Mouse (Mus musculus): ENCODE measurements around the gene S100a7a. TPM values are rescaled to one million over a fixed set of nuclear protein-coding genes. Genes with fewer than 3 reads are reported as not detected.

S100a7a gene
- polyA plus RNA-seq, 1 experiment, result not detected

DNA sequence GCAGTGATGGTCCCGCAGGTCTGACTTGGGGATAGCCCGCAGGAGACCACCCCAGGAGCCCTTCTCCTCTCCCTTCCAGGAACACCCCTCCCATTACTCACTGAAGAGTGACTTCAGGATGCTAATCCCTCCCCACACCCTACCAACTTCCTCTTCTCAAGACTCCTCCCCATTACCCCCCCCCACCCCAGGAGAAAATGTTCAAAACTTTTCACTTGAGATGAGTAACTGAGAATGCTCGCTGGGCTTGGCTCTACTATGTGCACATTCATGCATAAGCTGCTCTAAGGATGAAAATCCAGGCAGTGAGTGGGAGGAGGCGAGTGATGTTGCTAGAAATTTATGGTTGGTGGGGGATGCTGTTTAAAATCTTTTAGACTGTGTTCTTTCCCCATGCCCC is 41.8 kb upstream of the S100a7a start:
- no peak overlapping the region for H3K4me3 ChIP-seq (replicated peaks; ENCODE audit: control insufficient read depth, low read depth, low read length)
- H3K27ac ChIP-seq (ENCODE audit: control insufficient read depth, insufficient read depth, low read depth, low read length, poor library complexity), result peak overlapping the region; percentile 72
- H3K4me1 ChIP-seq (ENCODE audit: control insufficient read depth, insufficient read depth, low read length), result peaks cover 5% of the 10 kb centered on the region
- 16% methylated on average over 4 of the region's 4 CpGs for WGBS
- TF ChIP-seq CTCF (IDR thresholded peaks at IDR 0.05; ENCODE audit: control insufficient read depth, insufficient read depth, low read length) (no peak), POLR2A (IDR thresholded peaks at IDR 0.05; ENCODE audit: borderline replicate concordance, control insufficient read depth, low read depth, low read length) (no peak)

- Histone ChIP-seq H3K4me3 (replicated peaks; ENCODE audit: control insufficient read depth, low read depth, low read length) (peak within 1 kb of the TSS; percentile 75), H3K27ac (ENCODE audit: control insufficient read depth, insufficient read depth, low read depth, low read length, poor library complexity) (peak within 1 kb of the TSS; percentile 72), H3K4me1 (ENCODE audit: control insufficient read depth, insufficient read depth, low read length) (peaks cover 5% of the 10 kb centered on the region)
- TF ChIP-seq POLR2A (IDR thresholded peaks at IDR 0.05; ENCODE audit: borderline replicate concordance, control insufficient read depth, low read depth, low read length) (peak; percentile 64; the same call in 1 of the 2 replicates), CTCF (IDR thresholded peaks at IDR 0.05; ENCODE audit: control insufficient read depth, insufficient read depth, low read length) (peak; percentile 97)
- 9% methylated on average over 23 of the region's 23 CpGs for WGBS
Observed at GRCm38 (mm10) chr3:90612728-90613291, 41.0 kb upstream of the S100a7a start, which contains the start of gene S100a6. Gene S100a6 (plus strand): TSS chr3:90612882.

DNA sequence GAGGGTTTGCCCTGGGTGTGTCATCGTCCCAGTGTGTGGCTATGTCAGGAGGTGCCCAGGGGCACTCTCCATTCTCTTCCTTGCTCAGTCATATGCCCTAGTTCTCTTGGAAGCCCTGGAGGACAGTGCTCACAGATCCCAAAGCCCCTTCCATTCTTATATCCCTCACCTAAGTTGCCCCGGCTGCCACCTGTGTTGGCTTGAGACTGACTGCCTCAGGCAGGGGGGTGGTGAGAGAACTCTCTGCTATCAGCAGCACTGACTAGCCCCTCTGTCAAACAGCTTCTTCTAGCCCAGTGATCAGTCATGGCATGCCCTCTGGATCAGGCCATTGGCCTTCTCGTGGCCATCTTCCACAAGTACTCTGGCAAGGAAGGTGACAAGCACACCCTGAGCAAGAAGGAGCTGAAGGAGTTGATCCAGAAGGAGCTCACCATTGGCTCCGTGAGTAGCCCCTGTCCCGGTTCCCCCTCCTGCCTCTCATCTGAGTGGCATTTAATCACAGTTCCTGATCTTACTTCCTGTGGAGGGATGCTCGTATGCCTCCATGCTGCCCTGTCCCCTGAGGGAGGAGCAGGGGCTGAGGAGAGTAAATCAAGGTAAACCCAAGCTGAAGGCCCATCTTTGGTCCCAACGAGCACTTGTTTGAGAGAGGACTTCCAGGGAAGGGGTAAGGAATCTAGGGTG is 40.2 kb upstream of the S100a7a start:
- H3K4me1 ChIP-seq (ENCODE audit: control insufficient read depth, insufficient read depth, low read length), result peaks cover 3% of the 10 kb centered on the region
- no peak for TF ChIP-seq CTCF (IDR thresholded peaks at IDR 0.05; ENCODE audit: control insufficient read depth, insufficient read depth, low read length)
- TF ChIP-seq POLR2A (IDR thresholded peaks at IDR 0.05; ENCODE audit: borderline replicate concordance, control insufficient read depth, low read depth, low read length), result no peak
- H3K27ac ChIP-seq (ENCODE audit: control insufficient read depth, insufficient read depth, low read depth, low read length, poor library complexity), result peak overlapping the region; percentile 55
- 26% methylated on average over 7 of the region's 7 CpGs for WGBS
- H3K4me3 ChIP-seq (replicated peaks; ENCODE audit: control insufficient read depth, low read depth, low read length), result peak overlapping the region; percentile 75

GRCm38 (mm10) chr3:90614148-90614530 is 39.7 kb upstream of the S100a7a start:
- 60% methylated on average over 6 of the region's 6 CpGs for WGBS
- Histone ChIP-seq H3K4me1 (ENCODE audit: control insufficient read depth, insufficient read depth, low read length) (peaks cover 1% of the 10 kb centered on the region; the same call in 1 of the 2 replicates), H3K4me3 (replicated peaks; ENCODE audit: control insufficient read depth, low read depth, low read length) (peak overlapping the region; percentile 75), H3K27ac (ENCODE audit: control insufficient read depth, insufficient read depth, low read depth, low read length, poor library complexity) (peak overlapping the region; percentile 55; the same call in 1 of the 2 replicates)
- no peak for TF ChIP-seq CTCF (IDR thresholded peaks at IDR 0.05; ENCODE audit: control insufficient read depth, insufficient read depth, low read length)
- TF ChIP-seq POLR2A (IDR thresholded peaks at IDR 0.05; ENCODE audit: borderline replicate concordance, control insufficient read depth, low read depth, low read length), result no peak

GRCm38 (mm10) chr3:90614611-90615251 is 39.1 kb upstream of the S100a7a start:
- peak overlapping the region; percentile 63 for H3K4me3 ChIP-seq (replicated peaks; ENCODE audit: control insufficient read depth, low read depth, low read length)
- TF ChIP-seq CTCF (IDR thresholded peaks at IDR 0.05; ENCODE audit: control insufficient read depth, insufficient read depth, low read length) (no peak), POLR2A (IDR thresholded peaks at IDR 0.05; ENCODE audit: borderline replicate concordance, control insufficient read depth, low read depth, low read length) (no peak)
- peaks cover 1% of the 10 kb centered on the region; the same call in 1 of the 2 replicates for H3K4me1 ChIP-seq (ENCODE audit: control insufficient read depth, insufficient read depth, low read length)
- 71% methylated on average over 11 of the region's 11 CpGs for WGBS
- peak overlapping the region; percentile 9; the same call in 1 of the 2 replicates for H3K27ac ChIP-seq (ENCODE audit: control insufficient read depth, insufficient read depth, low read depth, low read length, poor library complexity)

DNA sequence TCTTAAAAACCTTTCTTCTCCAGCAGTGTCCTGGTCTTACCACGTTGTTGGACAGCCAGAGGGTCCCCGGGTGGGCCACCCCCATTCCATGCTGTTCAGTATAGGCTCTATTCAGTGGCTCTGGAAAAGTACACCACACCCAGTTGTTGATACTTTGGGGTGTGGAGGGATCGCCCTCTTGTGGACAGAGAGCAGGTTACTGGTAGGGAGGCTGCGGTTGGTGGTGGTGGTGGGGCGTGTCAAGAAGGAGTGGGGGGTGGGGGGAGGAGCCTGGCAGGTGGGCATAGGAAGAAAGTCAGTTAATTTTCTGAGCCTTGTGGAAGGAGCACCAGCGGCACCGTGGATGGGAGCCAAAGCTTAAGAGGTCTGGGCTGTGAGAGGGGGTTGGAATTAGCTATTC is 38.4 kb upstream of the S100a7a start:
- H3K4me1 ChIP-seq (ENCODE audit: control insufficient read depth, insufficient read depth, low read length), result peaks cover 1% of the 10 kb centered on the region; the same call in 1 of the 2 replicates
- peak; percentile 81 for TF ChIP-seq CTCF (IDR thresholded peaks at IDR 0.05; ENCODE audit: control insufficient read depth, insufficient read depth, low read length)
- TF ChIP-seq POLR2A (IDR thresholded peaks at IDR 0.05; ENCODE audit: borderline replicate concordance, control insufficient read depth, low read depth, low read length), result no peak
- WGBS, result under 1% methylated on average over 7 of the region's 7 CpGs
- H3K4me3 ChIP-seq (replicated peaks; ENCODE audit: control insufficient read depth, low read depth, low read length), result peak overlapping the region; percentile 63
- no peak overlapping the region for H3K27ac ChIP-seq (ENCODE audit: control insufficient read depth, insufficient read depth, low read depth, low read length, poor library complexity)

DNA sequence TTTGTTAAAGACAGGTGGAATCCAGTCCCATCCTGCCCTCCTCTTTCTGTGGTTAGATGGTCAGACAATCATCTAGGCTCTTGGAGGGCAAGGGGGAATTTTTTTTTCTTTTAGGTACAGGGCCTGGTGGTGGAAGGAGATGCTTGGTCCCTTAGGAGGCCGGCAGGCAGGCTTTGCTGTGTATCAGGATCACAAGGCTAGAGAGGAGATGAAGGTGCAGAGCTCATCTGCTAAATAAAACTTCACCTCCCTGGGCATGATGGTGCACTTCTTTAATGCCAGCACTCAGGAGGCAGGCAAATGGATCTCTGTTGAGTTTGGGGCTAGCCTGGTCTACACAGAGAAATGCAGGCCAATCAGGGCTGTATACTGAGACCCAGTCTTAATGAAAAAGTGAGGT is 37.9 kb upstream of the S100a7a start:
- Histone ChIP-seq H3K27ac (ENCODE audit: control insufficient read depth, insufficient read depth, low read depth, low read length, poor library complexity) (no peak overlapping the region), H3K4me3 (replicated peaks; ENCODE audit: control insufficient read depth, low read depth, low read length) (no peak overlapping the region), H3K4me1 (ENCODE audit: control insufficient read depth, insufficient read depth, low read length) (peaks cover 1% of the 10 kb centered on the region; the same call in 1 of the 2 replicates)
- 67% methylated on average over 1 of the region's 1 CpGs for WGBS
- TF ChIP-seq POLR2A (IDR thresholded peaks at IDR 0.05; ENCODE audit: borderline replicate concordance, control insufficient read depth, low read depth, low read length) (no peak), CTCF (IDR thresholded peaks at IDR 0.05; ENCODE audit: control insufficient read depth, insufficient read depth, low read length) (no peak)

- Histone ChIP-seq H3K4me3 (replicated peaks; ENCODE audit: control insufficient read depth, low read depth, low read length) (no peak overlapping the region), H3K4me1 (ENCODE audit: control insufficient read depth, insufficient read depth, low read length) (peaks cover 1% of the 10 kb centered on the region; the same call in 1 of the 2 replicates), H3K27ac (ENCODE audit: control insufficient read depth, insufficient read depth, low read depth, low read length, poor library complexity) (no peak overlapping the region)
- 16% methylated on average over 1 of the region's 1 CpGs for WGBS
- TF ChIP-seq POLR2A (IDR thresholded peaks at IDR 0.05; ENCODE audit: borderline replicate concordance, control insufficient read depth, low read depth, low read length), result no peak
- TF ChIP-seq CTCF (IDR thresholded peaks at IDR 0.05; ENCODE audit: control insufficient read depth, insufficient read depth, low read length), result peak; percentile 35; the same call in 1 of the 2 replicates
Observed at GRCm38 (mm10) chr3:90617586-90617985, 36.2 kb upstream of the S100a7a start.

Measured in bone marrow, adult 2 months (tissue).